Mouse (Mus musculus) intestine, postnatal 0 days (tissue): ENCODE measurements at regions not wholly inside any gene's neighbourhood (a gene's known extent, or its start where the extent isn't known, plus 50 kb on each side); places are given as distances from the start of the nearest gene placed in this dataset.

Source experiments
- ATAC-seq: fragments of 200-750 bp; cut with Nextera tagmentation; 2 replicates; pipeline ENCODE4 v1.8.0; 2017; ENCODE audit warnings: mild to moderate bottlenecking, moderate TSS enrichment, moderate library complexity
- H3K27ac ChIP-seq: fragments of 300-500 bp; sonication (generic); 2 replicates; pipeline ENCODE4 v1.5.1; 2014; ENCODE audit warnings: mild to moderate bottlenecking, low read depth, low read length, moderate library complexity
- H3K27me3 ChIP-seq: fragments of 300-500 bp; sonication (generic); replicated peaks from 2 replicates; pipeline ENCODE4 v1.6.1; 2014; ENCODE audit warnings: low read length, mixed read lengths; ENCODE audit not compliant: control insufficient read depth, insufficient read depth
- H3K36me3 ChIP-seq: fragments of 300-500 bp; sonication (generic); 2 replicates; pipeline ENCODE4 v1.6.1; 2014; ENCODE audit warnings: mild to moderate bottlenecking, moderate library complexity; ENCODE audit not compliant: control insufficient read depth, insufficient read depth
- H3K4me1 ChIP-seq: fragments of 300-500 bp; sonication (generic); replicated peaks from 2 replicates; pipeline ENCODE4 v1.6.1; 2014; ENCODE audit warnings: antibody characterized with exemption, low read length, mixed read lengths; ENCODE audit not compliant: control insufficient read depth, insufficient read depth
- H3K4me2 ChIP-seq: fragments of 300-500 bp; sonication (generic); replicated peaks from 2 replicates; pipeline ENCODE4 v1.6.1; 2014; ENCODE audit warnings: low read depth, mild to moderate bottlenecking, moderate library complexity
- H3K4me3 ChIP-seq: fragments of 300-500 bp; sonication (generic); 2 replicates; pipeline ENCODE4 v1.5.1; 2014; ENCODE audit warnings: low read depth, low read length
- H3K9ac ChIP-seq: fragments of 300-500 bp; sonication (generic); 2 replicates; pipeline ENCODE4 v1.6.1; 2014; ENCODE audit warnings: mild to moderate bottlenecking, low read depth, low read length
- H3K9me3 ChIP-seq: fragments of 300-500 bp; sonication (generic); 2 replicates; pipeline ENCODE4 v1.6.1; 2016; ENCODE audit warnings: mixed run types; ENCODE audit not compliant: control insufficient read depth
- CTCF ChIP-seq: sonication (generic); IDR thresholded peaks from 2 replicates; pipeline ENCODE4 v1.5.1; 2016; ENCODE audit warnings: low read depth, mild to moderate bottlenecking, control low read depth, antibody characterized with exemption, moderate library complexity
- WGBS: fragments of 180-500 bp; shearing (Covaris S2); extraction: QIAGEN DNeasy Blood & Tissue Kit; methylation state at CpG from one replicate; pipeline ENCODE4 v1.1.7; 2014; 5-methylcytosine and 5-hydroxymethylcytosine counted together

DNA sequence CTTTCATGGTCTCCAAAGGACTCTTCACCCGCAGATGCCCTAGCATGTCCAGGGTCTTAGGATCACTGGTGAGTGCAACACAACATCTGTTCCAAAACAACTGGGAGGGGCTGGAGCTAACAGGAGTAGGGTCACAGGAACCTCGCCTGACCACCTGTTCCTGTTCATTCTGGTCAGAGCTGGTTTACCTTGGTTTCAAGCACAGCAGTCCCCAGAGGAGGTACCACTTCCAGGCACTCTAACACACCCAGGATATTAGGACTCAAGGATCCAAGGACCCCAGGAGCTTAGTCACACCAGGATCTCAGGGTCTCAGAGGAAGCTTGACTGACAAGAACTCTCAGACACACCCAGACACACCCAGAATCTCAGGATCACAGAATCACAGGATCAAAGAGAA, 94.9 kb upstream of the Plscr5 start:
- TF ChIP-seq CTCF = no peak
- WGBS = 83% methylated on average over 2 of the region's 2 CpGs
- H3K36me3 ChIP-seq = no peaks in the 10 kb centered on the region
- H3K9ac ChIP-seq = no peak overlapping the region
- H3K4me2 ChIP-seq = no peak overlapping the region
- ATAC-seq = no peak
- H3K27ac ChIP-seq = no peak overlapping the region
- no peaks in the 10 kb centered on the region for H3K4me1 ChIP-seq
- H3K4me3 ChIP-seq = no peak overlapping the region
- no peaks in the 10 kb centered on the region for H3K27me3 ChIP-seq
- no peaks in the 10 kb centered on the region for H3K9me3 ChIP-seq

DNA sequence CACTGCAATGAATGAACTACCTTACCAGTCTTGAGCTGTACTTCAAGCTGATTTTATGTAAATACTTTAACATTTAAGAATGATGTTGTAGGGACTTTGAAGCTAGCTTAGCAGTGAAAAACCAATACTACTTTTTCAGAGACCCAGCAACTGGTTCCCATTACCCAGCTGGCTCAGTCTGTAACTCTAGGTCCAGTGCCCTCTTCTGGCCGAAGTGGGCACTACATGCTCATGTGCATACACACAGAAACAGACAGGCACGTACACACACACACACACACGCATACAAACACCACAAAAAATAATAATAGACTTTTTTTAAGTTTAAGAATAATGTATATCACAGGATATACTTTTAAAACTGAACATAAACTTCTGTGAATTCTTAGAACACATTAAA, 63.2 kb upstream of the Plscr5 start:
- WGBS = 83% methylated on average over 3 of the region's 3 CpGs

DNA sequence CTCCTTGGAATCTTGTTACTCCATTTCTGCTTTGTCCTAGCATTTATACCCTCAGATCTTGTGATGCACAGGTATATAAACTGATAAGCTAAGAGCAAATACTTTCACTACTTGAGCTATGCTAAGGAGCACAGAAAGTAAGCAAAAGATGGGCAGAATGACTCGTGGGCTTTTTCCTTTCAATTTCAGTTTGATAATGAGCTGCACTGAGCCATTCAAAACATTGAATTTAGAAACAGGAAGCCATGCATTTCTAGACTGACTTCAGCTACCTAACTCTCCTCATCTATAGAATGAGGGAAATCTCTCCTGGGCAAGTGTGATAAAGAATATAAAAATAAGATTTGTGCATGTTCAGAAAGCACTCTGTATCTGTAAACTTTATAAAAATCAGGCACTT, 62.3 kb upstream of the Plscr5 start:
- Histone ChIP-seq H3K9me3 (no peaks in the 10 kb centered on the region), H3K9ac (no peak overlapping the region), H3K4me2 (no peak overlapping the region), H3K4me1 (no peaks in the 10 kb centered on the region), H3K27me3 (no peaks in the 10 kb centered on the region), H3K4me3 (no peak overlapping the region), H3K27ac (no peak overlapping the region), H3K36me3 (no peaks in the 10 kb centered on the region)
- no peak for ATAC-seq
- no peak for TF ChIP-seq CTCF
- 29% methylated on average over 1 of the region's 1 CpGs for WGBS

More for the DNA sequence above, 63.2 kb upstream of the Plscr5 start:
- no peak overlapping the region for H3K27ac ChIP-seq
- H3K4me1 ChIP-seq = no peaks in the 10 kb centered on the region
- H3K9me3 ChIP-seq = no peaks in the 10 kb centered on the region
- H3K27me3 ChIP-seq = no peaks in the 10 kb centered on the region
- no peak for ATAC-seq
- TF ChIP-seq CTCF = peak; percentile 22; the same call in 1 of the 2 replicates
- no peaks in the 10 kb centered on the region for H3K36me3 ChIP-seq
- H3K9ac ChIP-seq = no peak overlapping the region
- H3K4me2 ChIP-seq = no peak overlapping the region
- H3K4me3 ChIP-seq = no peak overlapping the region

DNA sequence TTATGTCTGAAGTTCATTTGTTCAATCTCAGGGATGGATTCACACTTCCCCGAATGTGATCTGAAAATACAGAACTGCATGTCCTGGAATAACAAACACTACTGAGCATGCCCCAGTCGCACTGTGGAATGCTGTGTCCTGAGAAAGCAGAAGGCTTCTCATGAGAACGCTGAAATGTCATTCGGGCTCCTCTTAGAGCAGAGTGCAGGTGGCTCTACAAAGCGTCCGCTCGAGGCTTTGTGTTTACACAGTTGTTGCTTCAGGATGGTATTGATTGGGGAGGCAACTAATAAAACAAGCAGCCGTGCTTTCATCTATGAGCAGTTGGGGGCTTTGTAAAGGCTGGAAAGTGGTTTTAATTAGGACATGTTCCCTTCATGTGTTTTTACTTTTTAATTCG, 60.3 kb upstream of the Plscr5 start:
- H3K36me3 ChIP-seq = no peaks in the 10 kb centered on the region
- no peak overlapping the region for H3K4me3 ChIP-seq
- H3K9ac ChIP-seq = no peak overlapping the region
- no peaks in the 10 kb centered on the region for H3K4me1 ChIP-seq
- H3K9me3 ChIP-seq = no peaks in the 10 kb centered on the region
- no peaks in the 10 kb centered on the region for H3K27me3 ChIP-seq
- no peak overlapping the region for H3K4me2 ChIP-seq
- no peak overlapping the region for H3K27ac ChIP-seq
- TF ChIP-seq CTCF = no peak
- ATAC-seq = no peak
- 43% methylated on average over 9 of the region's 9 CpGs for WGBS

DNA sequence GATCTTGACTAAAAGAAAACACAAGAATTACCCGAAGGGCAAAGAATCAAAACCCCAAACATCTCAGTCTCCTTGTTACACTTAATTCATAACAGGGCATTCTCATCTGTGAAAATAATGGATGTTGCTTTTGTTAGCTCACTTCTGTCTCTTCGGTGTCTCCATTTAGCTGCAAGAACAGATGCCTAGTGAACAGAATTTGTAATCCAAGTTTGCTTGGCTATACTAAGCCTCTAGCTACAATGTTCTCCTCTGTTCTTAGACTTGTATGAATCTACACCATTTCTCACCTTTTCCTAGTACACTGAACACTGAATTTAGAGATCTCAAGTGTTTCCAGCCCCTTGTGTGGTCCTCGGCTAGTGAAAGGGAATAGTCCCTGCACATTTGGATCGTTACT, 50.8 kb upstream of the Plscr5 start:
- Histone ChIP-seq H3K9me3 (no peaks in the 10 kb centered on the region), H3K4me2 (no peak overlapping the region), H3K27ac (no peak overlapping the region), H3K36me3 (no peaks in the 10 kb centered on the region), H3K4me3 (no peak overlapping the region), H3K27me3 (no peaks in the 10 kb centered on the region), H3K4me1 (no peaks in the 10 kb centered on the region), H3K9ac (no peak overlapping the region)
- no peak for TF ChIP-seq CTCF
- 90% methylated on average over 4 of the region's 4 CpGs for WGBS
- ATAC-seq = no peak
